Mouse (Mus musculus): Measurements from ENCODE around the gene Zc3h13. TPM values are rescaled to one million over a fixed set of nuclear protein-coding genes. Genes with fewer than 3 reads are reported as not detected.

The Zc3h13 gene
- polyA plus RNA-seq, 1 experiment from 2014 or later = 53.4 TPM

GRCm38 (mm10) chr14:75309336-75309992 lies 25.3 kb downstream of the Zc3h13 start:
- H3K9ac ChIP-seq (replicated peaks; ENCODE audit: low read depth, low read length) = no peak overlapping the region
- no peaks in the 10 kb centered on the region for H3K27me3 ChIP-seq (replicated peaks; ENCODE audit: control insufficient read depth, insufficient read depth, low read length)
- no peak overlapping the region for H3K4me3 ChIP-seq (replicated peaks; ENCODE audit: low read length)
- H3K9me3 ChIP-seq (ENCODE audit: control insufficient read depth, low read length) = no peaks in the 10 kb centered on the region
- H3K27ac ChIP-seq (ENCODE audit: low read length) = no peak overlapping the region
- H3K36me3 ChIP-seq (ENCODE audit: control insufficient read depth, insufficient read depth) = no peaks in the 10 kb centered on the region
- no peak for ATAC-seq
- no peak overlapping the region for H3K4me2 ChIP-seq (ENCODE audit: low read length)
- H3K4me1 ChIP-seq (replicated peaks; ENCODE audit: control insufficient read depth, insufficient read depth, low read length) = 0 out of 2 replicates have a peak, but pooled peaks cover 2% of the 10 kb centered on the region
- 66% methylated on average over 5 of the region's 5 CpGs for WGBS

GRCm38 (mm10) chr14:75314484-75314883 lies 30.3 kb downstream of the Zc3h13 start:
- H3K9me3 ChIP-seq (ENCODE audit: control insufficient read depth, low read length) = no peaks in the 10 kb centered on the region
- H3K36me3 ChIP-seq (ENCODE audit: control insufficient read depth, insufficient read depth) = peaks cover 2% of the 10 kb centered on the region; the same call in 1 of the 2 replicates
- 0 out of 2 replicates have a peak overlapping the region, but pooled peaks have one; percentile 56 for H3K27ac ChIP-seq (ENCODE audit: low read length)
- no peaks in the 10 kb centered on the region for H3K27me3 ChIP-seq (replicated peaks; ENCODE audit: control insufficient read depth, insufficient read depth, low read length)
- H3K4me2 ChIP-seq (ENCODE audit: low read length) = no peak overlapping the region
- H3K4me3 ChIP-seq (replicated peaks; ENCODE audit: low read length) = no peak overlapping the region
- H3K9ac ChIP-seq (replicated peaks; ENCODE audit: low read depth, low read length) = no peak overlapping the region
- peaks cover 3% of the 10 kb centered on the region; the same call in 1 of the 2 replicates for H3K4me1 ChIP-seq (replicated peaks; ENCODE audit: control insufficient read depth, insufficient read depth, low read length)
- ATAC-seq = peak; percentile 58
- 32% methylated on average over 2 of the region's 2 CpGs for WGBS

DNA sequence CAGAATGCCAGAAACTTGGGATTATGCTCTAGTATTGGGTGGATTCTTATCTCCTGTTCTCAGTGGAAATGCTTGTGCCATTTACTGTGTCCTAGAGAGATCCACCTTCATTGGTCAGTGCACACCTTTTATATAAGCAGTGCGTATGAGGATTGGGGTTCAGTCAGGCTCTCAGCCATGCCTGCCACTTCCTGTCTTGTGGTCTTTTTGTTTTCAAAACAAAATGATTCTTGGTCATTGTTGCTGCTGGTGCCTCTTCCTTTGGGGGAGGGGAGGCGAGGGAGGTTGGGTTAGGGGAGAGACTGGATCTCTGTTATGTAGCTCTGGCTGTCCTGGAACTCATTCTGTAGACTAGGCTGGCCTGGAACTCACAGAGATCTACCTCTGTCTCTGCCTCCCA lies 34.6 kb downstream of the Zc3h13 start:
- Histone ChIP-seq H3K27me3 (replicated peaks; ENCODE audit: control insufficient read depth, insufficient read depth, low read length) (no peaks in the 10 kb centered on the region), H3K9ac (replicated peaks; ENCODE audit: low read depth, low read length) (no peak overlapping the region), H3K9me3 (ENCODE audit: control insufficient read depth, low read length) (no peaks in the 10 kb centered on the region), H3K4me1 (replicated peaks; ENCODE audit: control insufficient read depth, insufficient read depth, low read length) (peaks cover 3% of the 10 kb centered on the region; the same call in 1 of the 2 replicates), H3K4me3 (replicated peaks; ENCODE audit: low read length) (no peak overlapping the region), H3K4me2 (ENCODE audit: low read length) (no peak overlapping the region), H3K27ac (ENCODE audit: low read length) (no peak overlapping the region), H3K36me3 (ENCODE audit: control insufficient read depth, insufficient read depth) (peaks cover 16% of the 10 kb centered on the region)
- ATAC-seq = no peak
- WGBS = 98% methylated on average over 2 of the region's 2 CpGs

DNA sequence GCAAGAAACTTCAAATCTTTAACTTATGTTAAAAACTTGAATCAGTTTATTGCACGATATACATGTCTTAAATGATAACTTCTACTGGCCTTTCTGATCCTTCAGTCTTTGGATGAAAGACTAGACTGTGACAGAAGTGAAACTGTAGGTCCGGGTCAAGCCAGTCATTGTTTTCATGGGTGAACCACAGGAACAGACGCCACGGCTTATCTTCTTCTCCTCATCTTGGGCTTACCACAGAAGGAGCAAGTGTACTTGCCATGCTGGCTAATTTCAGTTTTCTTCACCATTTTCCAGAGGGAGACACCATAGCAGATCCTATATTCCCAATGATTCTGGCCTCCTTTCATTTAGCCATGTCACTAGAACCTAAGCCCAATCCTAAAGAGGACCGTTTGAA lies 36.1 kb downstream of the Zc3h13 start:
- no peaks in the 10 kb centered on the region for H3K27me3 ChIP-seq (replicated peaks; ENCODE audit: control insufficient read depth, insufficient read depth, low read length)
- no peak overlapping the region for H3K4me3 ChIP-seq (replicated peaks; ENCODE audit: low read length)
- H3K4me1 ChIP-seq (replicated peaks; ENCODE audit: control insufficient read depth, insufficient read depth, low read length) = no peaks in the 10 kb centered on the region
- peaks cover 18% of the 10 kb centered on the region for H3K36me3 ChIP-seq (ENCODE audit: control insufficient read depth, insufficient read depth)
- H3K27ac ChIP-seq (ENCODE audit: low read length) = no peak overlapping the region
- ATAC-seq = no peak
- no peaks in the 10 kb centered on the region for H3K9me3 ChIP-seq (ENCODE audit: control insufficient read depth, low read length)
- no peak overlapping the region for H3K9ac ChIP-seq (replicated peaks; ENCODE audit: low read depth, low read length)
- no peak overlapping the region for H3K4me2 ChIP-seq (ENCODE audit: low read length)
- WGBS = 95% methylated on average over 5 of the region's 5 CpGs

GRCm38 (mm10) chr14:75323354-75323753 lies 39.2 kb downstream of the Zc3h13 start:
- Histone ChIP-seq H3K9me3 (ENCODE audit: control insufficient read depth, low read length) (no peaks in the 10 kb centered on the region), H3K4me3 (replicated peaks; ENCODE audit: low read length) (no peak overlapping the region), H3K4me2 (ENCODE audit: low read length) (no peak overlapping the region), H3K36me3 (ENCODE audit: control insufficient read depth, insufficient read depth) (peaks cover 18% of the 10 kb centered on the region), H3K4me1 (replicated peaks; ENCODE audit: control insufficient read depth, insufficient read depth, low read length) (no peaks in the 10 kb centered on the region), H3K27ac (ENCODE audit: low read length) (no peak overlapping the region), H3K27me3 (replicated peaks; ENCODE audit: control insufficient read depth, insufficient read depth, low read length) (no peaks in the 10 kb centered on the region), H3K9ac (replicated peaks; ENCODE audit: low read depth, low read length) (no peak overlapping the region)
- no peak for ATAC-seq
- 96% methylated on average over 32 of the region's 32 CpGs for WGBS

DNA sequence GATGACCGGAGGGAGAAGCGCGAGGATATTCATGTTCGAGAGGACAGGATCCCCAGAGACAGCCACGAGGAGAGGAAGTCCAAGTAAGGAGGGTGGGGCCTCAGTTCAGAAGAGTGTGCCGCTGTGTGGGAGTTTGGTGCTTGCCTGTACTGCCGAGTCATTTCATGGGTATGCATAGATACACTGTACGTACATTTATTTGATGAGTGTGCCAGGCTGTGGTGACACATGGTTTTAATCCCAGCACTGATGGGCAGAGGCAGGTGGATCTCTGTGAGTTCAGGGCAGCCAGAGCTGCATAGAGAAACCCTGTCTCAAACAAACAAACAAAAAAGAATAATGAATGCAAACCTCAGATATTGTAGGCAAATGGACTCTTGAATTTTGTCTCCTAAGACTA lies 43.9 kb downstream of the Zc3h13 start:
- no peak for ATAC-seq

DNA sequence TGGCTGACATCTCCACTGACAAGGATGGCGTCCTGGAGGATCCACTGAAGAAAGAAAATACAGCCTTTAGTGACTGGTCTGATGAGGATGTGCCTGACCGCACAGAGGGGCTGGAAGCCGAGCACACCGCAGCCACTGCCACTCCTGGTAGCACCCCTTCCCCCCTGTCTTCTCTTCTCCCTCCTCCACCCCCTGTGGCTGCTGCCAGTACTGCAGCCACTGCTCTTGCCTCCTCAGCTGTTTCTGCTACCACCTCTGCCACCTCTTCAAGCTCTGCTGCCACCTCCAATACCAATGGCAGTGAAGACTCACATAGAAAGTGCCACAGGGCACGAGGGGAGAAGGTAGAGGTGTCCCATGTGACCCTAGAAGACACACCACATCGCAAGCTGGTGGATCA lies 46.4 kb downstream of the Zc3h13 start:
- peaks cover 20% of the 10 kb centered on the region for H3K36me3 ChIP-seq (ENCODE audit: control insufficient read depth, insufficient read depth)
- H3K4me1 ChIP-seq (replicated peaks; ENCODE audit: control insufficient read depth, insufficient read depth, low read length) = no peaks in the 10 kb centered on the region
- H3K9ac ChIP-seq (replicated peaks; ENCODE audit: low read depth, low read length) = no peak overlapping the region
- H3K27me3 ChIP-seq (replicated peaks; ENCODE audit: control insufficient read depth, insufficient read depth, low read length) = no peaks in the 10 kb centered on the region
- WGBS = 87% methylated on average over 6 of the region's 6 CpGs
- H3K9me3 ChIP-seq (ENCODE audit: control insufficient read depth, low read length) = no peaks in the 10 kb centered on the region
- H3K27ac ChIP-seq (ENCODE audit: low read length) = no peak overlapping the region
- H3K4me3 ChIP-seq (replicated peaks; ENCODE audit: low read length) = no peak overlapping the region
- H3K4me2 ChIP-seq (ENCODE audit: low read length) = no peak overlapping the region
- no peak for ATAC-seq

More for the DNA sequence above, 43.9 kb downstream of the Zc3h13 start:
- Histone ChIP-seq H3K36me3 (ENCODE audit: control insufficient read depth, insufficient read depth) (peaks cover 27% of the 10 kb centered on the region), H3K4me1 (replicated peaks; ENCODE audit: control insufficient read depth, insufficient read depth, low read length) (no peaks in the 10 kb centered on the region), H3K9me3 (ENCODE audit: control insufficient read depth, low read length) (no peaks in the 10 kb centered on the region), H3K4me2 (ENCODE audit: low read length) (no peak overlapping the region), H3K27ac (ENCODE audit: low read length) (no peak overlapping the region), H3K9ac (replicated peaks; ENCODE audit: low read depth, low read length) (no peak overlapping the region), H3K4me3 (replicated peaks; ENCODE audit: low read length) (no peak overlapping the region), H3K27me3 (replicated peaks; ENCODE audit: control insufficient read depth, insufficient read depth, low read length) (no peaks in the 10 kb centered on the region)
- WGBS = 81% methylated on average over 8 of the region's 8 CpGs

DNA sequence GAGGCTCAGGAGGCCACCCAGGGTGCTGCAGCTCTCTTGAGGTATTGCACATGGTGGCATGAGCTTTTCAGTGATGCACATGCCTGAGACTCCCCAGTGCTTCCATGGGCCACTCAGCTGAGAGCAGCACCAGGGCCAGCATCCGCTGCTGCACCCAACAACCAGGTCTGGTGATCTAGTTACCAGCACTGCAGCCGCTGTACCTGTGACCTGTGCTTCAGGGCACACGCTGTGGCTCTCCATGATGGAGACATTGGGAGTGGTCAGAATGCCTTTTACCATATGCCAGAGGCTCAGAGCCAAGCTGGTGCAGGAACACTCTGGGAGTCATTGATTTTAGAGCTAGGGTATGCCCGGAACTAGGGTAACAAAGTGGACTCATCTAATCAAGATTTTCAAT lies 50.1 kb downstream of the Zc3h13 start:
- Histone ChIP-seq H3K27me3 (replicated peaks; ENCODE audit: control insufficient read depth, insufficient read depth, low read length) (no peaks in the 10 kb centered on the region), H3K9ac (replicated peaks; ENCODE audit: low read depth, low read length) (no peak overlapping the region), H3K4me1 (replicated peaks; ENCODE audit: control insufficient read depth, insufficient read depth, low read length) (no peaks in the 10 kb centered on the region), H3K36me3 (ENCODE audit: control insufficient read depth, insufficient read depth) (peaks cover 27% of the 10 kb centered on the region), H3K9me3 (ENCODE audit: control insufficient read depth, low read length) (no peaks in the 10 kb centered on the region), H3K27ac (ENCODE audit: low read length) (no peak overlapping the region), H3K4me3 (replicated peaks; ENCODE audit: low read length) (no peak overlapping the region), H3K4me2 (ENCODE audit: low read length) (no peak overlapping the region)
- 93% methylated on average over 4 of the region's 4 CpGs for WGBS
- ATAC-seq = no peak

DNA sequence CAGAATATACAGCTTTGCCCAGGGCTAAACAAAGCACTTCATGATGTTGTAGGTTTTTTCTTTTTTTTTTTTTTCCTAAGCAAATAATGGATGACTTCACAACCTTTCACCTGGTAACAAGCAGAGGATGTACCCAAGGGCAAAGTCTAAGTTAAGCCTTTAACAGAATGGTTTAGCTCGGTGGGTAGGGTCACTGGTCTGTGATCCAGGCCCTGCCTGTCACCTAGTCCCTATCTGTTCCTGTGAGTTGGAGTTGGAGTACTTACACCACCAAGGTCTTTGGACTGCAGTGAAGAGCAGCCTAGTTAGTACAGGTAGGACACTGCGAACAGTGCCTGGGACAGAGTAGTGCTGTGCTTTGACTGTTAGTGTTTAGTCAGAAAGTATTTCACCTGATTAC lies 53.7 kb downstream of the Zc3h13 start:
- peaks cover 14% of the 10 kb centered on the region for H3K36me3 ChIP-seq (ENCODE audit: control insufficient read depth, insufficient read depth)

GRCm38 (mm10) chr14:75346041-75346440 lies 61.9 kb downstream of the Zc3h13 start:
- H3K4me2 ChIP-seq (ENCODE audit: low read length) = no peak overlapping the region
- no peak for ATAC-seq
- H3K27ac ChIP-seq (ENCODE audit: low read length) = no peak overlapping the region

More for the DNA sequence above, 53.7 kb downstream of the Zc3h13 start:
- H3K9me3 ChIP-seq (ENCODE audit: control insufficient read depth, low read length) = no peaks in the 10 kb centered on the region
- no peak for ATAC-seq
- H3K4me1 ChIP-seq (replicated peaks; ENCODE audit: control insufficient read depth, insufficient read depth, low read length) = no peaks in the 10 kb centered on the region
- H3K9ac ChIP-seq (replicated peaks; ENCODE audit: low read depth, low read length) = no peak overlapping the region
- H3K4me3 ChIP-seq (replicated peaks; ENCODE audit: low read length) = no peak overlapping the region
- H3K27me3 ChIP-seq (replicated peaks; ENCODE audit: control insufficient read depth, insufficient read depth, low read length) = no peaks in the 10 kb centered on the region
- no peak overlapping the region for H3K27ac ChIP-seq (ENCODE audit: low read length)
- WGBS = 96% methylated on average over 2 of the region's 2 CpGs
- H3K4me2 ChIP-seq (ENCODE audit: low read length) = no peak overlapping the region

More at GRCm38 (mm10) chr14:75346041-75346440, 61.9 kb downstream of the Zc3h13 start:
- Histone ChIP-seq H3K27me3 (replicated peaks; ENCODE audit: control insufficient read depth, insufficient read depth, low read length) (no peaks in the 10 kb centered on the region), H3K4me3 (replicated peaks; ENCODE audit: low read length) (no peak overlapping the region), H3K9ac (replicated peaks; ENCODE audit: low read depth, low read length) (no peak overlapping the region), H3K4me1 (replicated peaks; ENCODE audit: control insufficient read depth, insufficient read depth, low read length) (no peaks in the 10 kb centered on the region), H3K36me3 (ENCODE audit: control insufficient read depth, insufficient read depth) (peaks cover 13% of the 10 kb centered on the region), H3K9me3 (ENCODE audit: control insufficient read depth, low read length) (no peaks in the 10 kb centered on the region)
- 86% methylated on average over 5 of the region's 5 CpGs for WGBS

Measured in forebrain, embryonic 16.5 days (tissue).